Mouse (Mus musculus) kidney, postnatal 36 days (tissue): ENCODE data around the gene Rbfox3.

Experiments used
- DNase-seq, 2 experiments: peaks; one replicate each; pipeline ENCODE4 v3.0.0; 2021 to 2022; ENCODE audit warnings: mixed read lengths in 2 of 2

Gene Rbfox3

GRCm38 (mm10) chr11:118581019-118581418 lies 330.4 kb downstream of the Rbfox3 start:
- DNase-seq, result no peak

DNA sequence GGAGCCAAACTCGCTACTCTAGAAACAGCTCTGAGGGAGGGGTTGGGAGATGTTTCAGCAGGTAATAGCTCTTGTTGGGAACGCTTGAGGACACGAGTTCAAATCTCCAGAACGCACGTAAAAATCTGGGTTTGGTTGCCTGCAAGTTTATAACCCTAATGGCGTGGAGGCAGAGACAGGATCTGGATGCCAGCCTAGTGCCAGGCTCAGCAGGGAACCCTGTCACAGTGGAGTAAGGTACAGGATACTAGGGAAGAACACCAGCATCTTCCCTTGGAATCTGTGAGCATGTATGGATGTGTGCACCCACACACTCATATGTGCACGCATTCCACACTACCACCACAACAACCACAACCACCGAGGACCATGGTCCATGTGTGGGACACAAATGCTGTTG lies 331.8 kb downstream of the Rbfox3 start:
- DNase-seq, result no peak

GRCm38 (mm10) chr11:118577271-118577670 lies 334.1 kb downstream of the Rbfox3 start:
- no peak for DNase-seq

GRCm38 (mm10) chr11:118576611-118577010 lies 334.8 kb downstream of the Rbfox3 start:
- DNase-seq, result no peak

DNA sequence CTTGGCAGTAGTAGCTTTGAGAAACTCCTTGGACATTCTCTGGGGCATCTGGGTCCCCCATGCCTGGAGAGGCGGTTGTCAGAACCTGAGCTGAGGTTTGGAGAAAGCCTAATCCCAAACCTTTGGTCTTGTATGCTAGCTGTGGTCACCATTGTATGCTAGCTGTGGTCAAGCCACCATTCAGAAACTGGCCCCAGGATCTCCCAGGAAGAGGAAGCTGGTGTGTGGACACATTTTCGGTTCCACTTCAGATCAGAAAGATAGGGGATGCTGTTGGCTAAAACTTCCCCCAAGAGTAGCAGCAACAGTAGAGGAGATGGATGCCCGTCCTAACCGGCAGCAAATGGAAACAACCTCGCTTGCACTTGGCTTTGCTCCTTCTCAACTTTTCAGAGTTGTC lies 337.0 kb downstream of the Rbfox3 start:
- no peak for DNase-seq

DNA sequence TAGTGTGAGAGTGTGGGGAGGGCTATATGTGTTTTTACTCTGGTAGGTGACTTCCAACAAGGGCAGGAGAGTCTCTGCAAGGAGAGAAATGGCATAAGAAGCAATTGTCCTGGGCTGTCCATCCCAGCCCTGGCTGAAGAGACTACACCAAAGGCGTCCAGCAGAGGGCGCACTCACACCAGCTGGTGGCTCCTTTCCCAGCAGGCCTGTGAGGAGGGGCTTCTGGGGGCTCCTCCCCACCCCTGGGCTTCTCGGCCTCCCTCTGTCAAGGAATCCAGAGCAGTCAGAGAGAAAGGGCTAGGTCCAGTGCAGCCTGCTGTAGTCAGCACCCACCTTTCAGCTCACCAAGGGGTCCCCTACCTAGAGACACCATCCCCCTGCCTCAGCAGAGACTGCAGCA lies 337.8 kb downstream of the Rbfox3 start:
- peak; percentile 3 to 73 for DNase-seq

DNA sequence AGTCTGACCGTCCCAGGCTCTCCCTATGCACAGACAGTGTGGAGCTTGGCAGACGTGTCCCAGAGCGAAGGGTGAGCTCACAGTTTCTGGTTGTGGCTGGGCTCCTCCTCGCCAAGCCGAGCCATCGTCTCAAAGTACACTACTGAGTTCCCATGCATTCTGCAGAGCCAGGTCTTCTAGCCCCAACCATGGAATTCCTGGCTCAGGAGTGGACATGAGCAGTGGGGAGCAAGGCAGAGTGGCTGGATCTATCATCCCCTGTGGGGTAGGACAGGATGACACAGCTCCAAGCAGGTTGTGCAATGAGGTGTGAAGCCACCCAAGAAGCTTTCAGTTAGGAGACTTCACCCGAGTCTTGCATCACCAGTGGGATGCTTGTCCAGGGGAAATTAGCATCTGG lies 338.4 kb downstream of the Rbfox3 start:
- DNase-seq, result no peak

GRCm38 (mm10) chr11:118570164-118570563 lies 341.2 kb downstream of the Rbfox3 start:
- no peak for DNase-seq

- DNase-seq, result no peak
These were observed 341.8 kb downstream of the Rbfox3 start for GRCm38 (mm10) chr11:118569571-118570062.

- DNase-seq, result no peak
These were observed 347.5 kb downstream of the Rbfox3 start for GRCm38 (mm10) chr11:118563877-118564276.

DNA sequence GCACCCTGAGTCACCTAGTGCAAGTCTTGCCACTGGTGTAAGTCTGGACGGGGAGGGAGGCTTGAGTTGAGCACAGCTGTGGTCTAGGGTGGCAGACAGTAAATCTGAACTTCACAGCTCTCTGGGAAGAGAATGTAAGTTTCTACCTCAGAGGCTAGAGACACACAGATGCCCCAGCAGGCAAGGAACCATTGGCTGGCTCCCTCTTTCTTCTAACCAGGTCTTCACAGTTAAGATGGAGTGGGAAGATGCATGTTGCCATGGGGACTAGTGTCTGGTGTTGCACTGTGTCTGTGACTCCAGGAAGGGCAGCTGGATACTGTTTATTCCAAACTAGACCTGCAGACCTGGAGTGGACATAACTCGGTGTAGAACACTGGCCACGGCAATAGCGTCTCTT lies 348.6 kb downstream of the Rbfox3 start:
- DNase-seq, result no peak

- DNase-seq, result no peak
These were observed 353.2 kb downstream of the Rbfox3 start for GRCm38 (mm10) chr11:118558193-118558592.

DNA sequence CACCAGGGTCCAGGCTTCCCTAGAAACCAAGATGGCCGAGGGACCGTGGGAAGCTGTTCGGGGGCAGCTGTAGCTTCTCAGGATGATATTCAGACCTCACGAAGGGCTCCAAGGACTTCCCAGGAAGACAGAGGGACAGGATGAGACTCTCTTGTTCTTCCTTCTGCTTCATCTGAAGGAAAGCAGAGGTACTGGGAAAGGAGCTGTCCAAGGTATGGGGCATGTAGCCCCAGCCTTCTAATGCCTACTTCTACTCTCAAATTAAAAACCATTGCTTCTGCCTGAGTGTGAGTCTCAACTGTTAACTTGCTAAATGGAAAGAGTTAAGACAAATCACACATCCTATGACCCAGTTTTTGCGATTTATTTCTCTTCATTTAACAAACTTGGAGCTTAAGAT lies 355.8 kb downstream of the Rbfox3 start:
- DNase-seq, result no peak

- DNase-seq, result no peak
These were observed 356.9 kb downstream of the Rbfox3 start for GRCm38 (mm10) chr11:118554542-118554941.

DNA sequence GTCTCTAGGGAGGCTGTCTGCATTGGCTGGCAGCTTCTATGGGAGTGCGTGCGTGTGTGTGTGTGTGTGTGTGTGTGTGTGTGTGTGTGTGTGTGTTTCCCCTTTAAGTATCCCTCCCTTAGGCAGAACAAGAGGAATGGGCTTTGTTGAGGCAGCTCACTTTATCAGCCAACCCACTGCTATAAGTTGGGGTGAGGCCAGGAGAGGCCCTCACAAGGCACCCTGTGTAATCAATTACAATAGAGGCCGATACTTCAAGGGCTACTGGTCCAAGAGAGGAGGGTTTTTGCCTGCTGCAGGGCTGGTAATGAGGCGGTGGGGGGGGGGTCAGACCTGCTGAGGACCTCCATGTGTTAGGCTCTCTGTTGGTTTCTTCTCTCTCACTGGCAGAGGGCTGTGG lies 357.5 kb downstream of the Rbfox3 start:
- DNase-seq, result no peak

DNA sequence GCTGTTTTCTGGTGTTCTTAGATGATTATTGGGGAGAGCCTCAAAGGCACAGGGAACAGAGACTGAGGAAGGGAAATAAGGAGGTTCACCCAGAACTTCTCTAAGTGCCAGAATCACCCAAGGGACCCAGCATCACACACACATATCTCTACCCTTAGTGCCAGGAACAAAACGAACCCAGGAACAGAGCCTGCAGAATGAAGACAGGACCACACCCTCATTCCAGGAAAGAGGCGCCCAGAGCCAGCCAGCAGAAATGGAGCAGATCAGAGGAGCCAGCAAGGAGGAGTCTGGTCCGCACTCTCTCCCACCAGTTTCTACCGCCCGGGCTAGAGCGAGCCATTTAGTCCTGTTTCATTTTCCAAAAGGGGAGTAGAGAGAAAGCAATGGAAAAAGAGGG lies 358.4 kb downstream of the Rbfox3 start:
- DNase-seq, result no peak

GRCm38 (mm10) chr11:118552478-118552877 lies 358.9 kb downstream of the Rbfox3 start:
- no peak for DNase-seq

DNA sequence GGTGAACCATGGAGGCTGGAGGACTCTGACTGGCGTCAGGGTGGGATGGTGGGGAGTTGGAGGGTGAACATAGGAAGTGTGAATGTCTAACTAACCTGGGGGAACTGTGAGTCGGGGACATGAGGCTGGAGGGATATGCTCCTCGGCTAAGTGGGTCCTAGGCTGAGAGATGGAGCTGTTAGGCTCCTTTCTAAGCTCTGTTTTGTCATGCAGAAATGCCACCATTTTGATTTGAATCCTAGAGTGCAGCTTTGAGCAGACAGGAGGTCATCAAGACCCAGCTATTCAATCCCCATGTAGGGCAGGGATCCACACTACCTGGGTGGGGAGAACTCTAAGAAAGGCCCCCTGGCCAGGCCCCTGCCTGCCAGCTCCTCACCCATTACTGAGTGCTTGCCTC lies 359.7 kb downstream of the Rbfox3 start:
- no peak for DNase-seq

- peak; percentile 1 to 16 for DNase-seq
These were observed 360.4 kb downstream of the Rbfox3 start for GRCm38 (mm10) chr11:118550773-118551520.

GRCm38 (mm10) chr11:118548242-118548641 lies 363.2 kb downstream of the Rbfox3 start:
- DNase-seq, result no peak

DNA sequence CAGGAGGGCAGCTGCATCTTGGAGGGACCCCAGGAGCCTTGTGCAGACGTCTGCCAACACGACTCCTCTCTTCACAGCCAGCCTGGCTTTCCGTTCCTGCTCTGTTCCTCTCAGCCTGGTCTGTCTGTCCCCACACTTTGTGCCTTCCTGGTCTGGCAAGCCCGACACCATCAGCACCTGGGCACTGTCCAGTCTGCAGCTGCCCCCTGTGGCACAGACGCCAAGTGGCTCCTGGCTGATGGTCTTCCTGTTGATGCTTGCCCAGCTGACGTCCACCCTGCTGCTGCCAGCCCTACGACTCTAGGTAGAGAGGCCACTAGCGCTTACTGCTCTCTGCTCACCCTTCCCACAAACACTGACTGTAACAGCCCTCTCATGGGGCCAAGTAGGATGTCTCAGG lies 365.1 kb downstream of the Rbfox3 start:
- no peak for DNase-seq

GRCm38 (mm10) chr11:118545690-118546089 lies 365.7 kb downstream of the Rbfox3 start:
- DNase-seq, result peak in 1 of 2 experiments; percentile 1

GRCm38 (mm10) chr11:118544564-118544963 lies 366.8 kb downstream of the Rbfox3 start:
- peak; percentile 14 to 55 for DNase-seq

GRCm38 (mm10) chr11:118542906-118543305 lies 368.5 kb downstream of the Rbfox3 start:
- peak; percentile 2 to 24 for DNase-seq
